Mouse (Mus musculus) lung, adult 2 months (tissue): ENCODE measurements around the gene Zfp446.

ENCODE experiments used
- CTCF ChIP-seq: fragments of 200-500 bp; IDR thresholded peaks from 2 replicates; pipeline ENCODE4 v1.5.1; 2011; ENCODE audit warnings: mild to moderate bottlenecking, low read length, control low read depth; ENCODE audit not compliant: insufficient read depth
- POLR2A ChIP-seq: fragments of 200-500 bp; IDR thresholded peaks from 2 replicates; pipeline ENCODE4 v1.6.1; 2011; ENCODE audit warnings: low read depth, mild to moderate bottlenecking, control low read depth, low read length, borderline replicate concordance; ENCODE audit errors: extremely low read depth

- TF ChIP-seq CTCF (no peak), POLR2A (peak; percentile 71; the same call in 1 of the 2 replicates)
These were observed 28.4 kb upstream of the Zfp446 start for GRCm38 (mm10) chr7:12949032-12949871.
